10 mouse cellular contexts compared by ENCODE assay signal in the genomic region with DNA sequence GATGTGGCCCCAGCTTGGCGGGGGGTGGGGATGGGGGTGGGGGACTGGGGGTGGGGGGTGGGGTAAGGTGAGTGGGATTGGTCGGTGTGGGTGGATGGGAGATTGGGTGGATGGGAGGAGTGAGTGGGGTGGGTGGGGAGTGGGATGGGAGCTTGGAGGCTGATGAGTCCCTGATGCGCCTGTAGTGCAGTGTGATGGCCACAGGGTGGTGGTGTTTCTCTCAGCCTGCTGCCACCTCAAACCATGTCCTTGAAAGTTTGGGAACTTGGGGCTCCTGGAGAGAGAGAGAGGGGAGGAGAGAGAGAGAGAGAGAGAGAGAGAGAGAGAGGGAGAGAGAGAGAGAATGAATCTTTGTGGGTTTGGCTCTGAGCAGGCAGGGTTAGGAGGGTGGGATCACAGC. TPM values are rescaled to one million over a fixed set of nuclear protein-coding genes. Genes with fewer than 3 reads are reported as not detected.
DNase-seq lines count a peak whose midpoint lies in the region; ATAC-seq and TF ChIP-seq lines count a peak whose summit lies in the region.
"Had no signal": no experiment of that assay in that cellular context is flagged by ENCODE, and none has a peak within 500 bp of the region (broad histone marks: within the 10 kb centered on the region; RNA-seq: fewer than 3 reads in every experiment).

No protein-coding gene starts in this region.

- no peak overlapping the region for H3K9ac ChIP-seq in kidney, postnatal 0 days (ENCODE audit: low read depth, low read length)
- H3K9ac ChIP-seq in kidney, embryonic 16.5 days (replicated peaks; ENCODE audit: low read length): no peak overlapping the region
- no peak overlapping the region for H3K9ac ChIP-seq in forebrain, embryonic 15.5 days (replicated peaks)
- H3K9ac ChIP-seq: embryonic facial prominence, embryonic 13.5 days; neural tube, embryonic 12.5 days had no signal

- no peak overlapping the region for H3K27ac ChIP-seq in kidney, postnatal 0 days
- no peak overlapping the region for H3K27ac ChIP-seq in kidney, embryonic 16.5 days (ENCODE audit: low read length)
- no peak overlapping the region for H3K27ac ChIP-seq in forebrain, embryonic 15.5 days (replicated peaks)
- H3K27ac ChIP-seq: embryonic facial prominence, embryonic 13.5 days; neural tube, embryonic 12.5 days had no signal

- H3K4me3 ChIP-seq in kidney, postnatal 0 days (replicated peaks; ENCODE audit: low read depth, low read length): no peak overlapping the region
- no peak overlapping the region for H3K4me3 ChIP-seq in kidney, embryonic 16.5 days (ENCODE audit: low read length)
- no peak overlapping the region for H3K4me3 ChIP-seq in forebrain, embryonic 15.5 days
- H3K4me3 ChIP-seq: embryonic facial prominence, embryonic 13.5 days; neural tube, embryonic 12.5 days had no signal

- peak; percentile 23; the same call in 1 of the 2 replicates for ATAC-seq in kidney, postnatal 0 days (replicated peaks; ENCODE audit: low FRiP score, low read depth)
- ATAC-seq in kidney, embryonic 16.5 days (ENCODE audit: low FRiP score, low TSS enrichment): no peak
- peak; percentile 42; the same call in 1 of the 2 replicates for ATAC-seq in forebrain, embryonic 15.5 days (replicated peaks)

- peak; percentile 69 for DNase-seq in kidney, postnatal 0 days (ENCODE audit: low spot score)
- DNase-seq in 416B (ENCODE audit: low read depth) (peak; percentile 19), ES-CJ7 (ENCODE audit: low read depth, low spot score) (peak; percentile 67)
- DNase-seq in right cerebral cortex, postnatal 4 days: peak; percentile 55
- DNase-seq in ovary, postnatal 14 days (ENCODE audit: low spot score): no peak
- DNase-seq in gastrocnemius, postnatal 10 days: no peak

- H3K4me1 ChIP-seq in kidney, postnatal 0 days (replicated peaks; ENCODE audit: insufficient read depth, low read length): no peaks in the 10 kb centered on the region
- no peaks in the 10 kb centered on the region for H3K4me1 ChIP-seq in kidney, embryonic 16.5 days (ENCODE audit: insufficient read depth, low read length)
- no peaks in the 10 kb centered on the region for H3K4me1 ChIP-seq in forebrain, embryonic 15.5 days
- H3K4me1 ChIP-seq: embryonic facial prominence, embryonic 13.5 days; neural tube, embryonic 12.5 days had no signal

- H3K27me3 ChIP-seq in kidney, postnatal 0 days (ENCODE audit: insufficient read depth, low read length): no peaks in the 10 kb centered on the region
- H3K27me3 ChIP-seq in kidney, embryonic 16.5 days (ENCODE audit: insufficient read depth, low read length): no peaks in the 10 kb centered on the region
- no peaks in the 10 kb centered on the region for H3K27me3 ChIP-seq in forebrain, embryonic 15.5 days
- H3K27me3 ChIP-seq: embryonic facial prominence, embryonic 13.5 days had no signal

- no peaks in the 10 kb centered on the region for H3K36me3 ChIP-seq in kidney, postnatal 0 days (ENCODE audit: insufficient read depth, low read length)
- H3K36me3 ChIP-seq in kidney, embryonic 16.5 days (ENCODE audit: insufficient read depth, low read length): no peaks in the 10 kb centered on the region
- no peaks in the 10 kb centered on the region for H3K36me3 ChIP-seq in forebrain, embryonic 15.5 days
- H3K36me3 ChIP-seq: embryonic facial prominence, embryonic 13.5 days; neural tube, embryonic 12.5 days had no signal

- H3K9me3 ChIP-seq in kidney, postnatal 0 days (replicated peaks; ENCODE audit: low read length): no peaks in the 10 kb centered on the region
- no peaks in the 10 kb centered on the region for H3K9me3 ChIP-seq in kidney, embryonic 16.5 days (ENCODE audit: low read length)
- H3K9me3 ChIP-seq in forebrain, embryonic 15.5 days: no peaks in the 10 kb centered on the region
- H3K9me3 ChIP-seq: embryonic facial prominence, embryonic 13.5 days; neural tube, embryonic 12.5 days had no signal

- TF ChIP-seq CTCF in kidney, postnatal 0 days (IDR thresholded peaks at IDR 0.05; ENCODE audit: low read depth): peak; percentile 64

- H3K4me2 ChIP-seq in kidney, postnatal 0 days (ENCODE audit: low read length): no peak overlapping the region
- H3K4me2 ChIP-seq in kidney, embryonic 16.5 days (replicated peaks; ENCODE audit: low read depth, low read length): no peak overlapping the region
- H3K4me2 ChIP-seq in forebrain, embryonic 15.5 days (replicated peaks): no peak overlapping the region
- H3K4me2 ChIP-seq: embryonic facial prominence, embryonic 13.5 days; neural tube, embryonic 12.5 days had no signal

- WGBS in kidney, postnatal 0 days: 0% methylated on average over 3 of the region's 3 CpGs
- 10% methylated on average over 3 of the region's 3 CpGs for WGBS in kidney, embryonic 16.5 days
- WGBS in forebrain, embryonic 15.5 days: 5% methylated on average over 2 of the region's 3 CpGs

RNA-seq across cellular contexts. Expression of gene Gprc5b, which starts 20.7 kb away (rescaled TPM):
- polyA plus RNA-seq in kidney, postnatal 0 days (2015; fragmentation: Nextera tagmentation; extraction: Ambion mirVana): 4.1 and 4.5 TPM in 2 replicates
- polyA plus RNA-seq in kidney, embryonic 16.5 days (2015; fragmentation: Nextera tagmentation; extraction: Ambion mirVana): 5.4 and 7.0 TPM in 2 replicates
- polyA plus RNA-seq in forebrain, embryonic 15.5 days (2015; fragmentation: Nextera tagmentation; extraction: Ambion mirVana): 6.5 and 7.3 TPM in 2 replicates
- 10 to 100 TPM; 34.9 to 36.6 TPM for total RNA-seq in gastrocnemius, postnatal 10 days (2021)

Comparison
In these comparisons a context has a peak if more than half of its experiments do, and no peak if none do; other contexts are left out.
1. DNase-seq: peak in kidney, postnatal 0 days (single experiment), 416B (single experiment), ES-CJ7 (single experiment) and right cerebral cortex, postnatal 4 days (single experiment); none in ovary, postnatal 14 days (single experiment) and gastrocnemius, postnatal 10 days (single experiment).